Mouse (Mus musculus) megakaryocyte, embryonic 14.5 days (primary cell): ENCODE data around the gene Polr1b.

Experiments
- FLI1 ChIP-seq: IDR thresholded peaks from 2 replicates; pipeline ENCODE4 v1.6.1; 2012; ENCODE audit warnings: low read length, inconsistent platforms, mixed read lengths
- GATA1 ChIP-seq: IDR thresholded peaks from 3 replicates; pipeline ENCODE4 v1.6.1; 2012; ENCODE audit warnings: mixed read lengths, low read length, inconsistent platforms, borderline replicate concordance

GRCm38 (mm10) chr2:129079194-129079593, 21.6 kb upstream of the Polr1b start:
- TF ChIP-seq GATA1 (no peak), FLI1 (no peak)
